Mouse (Mus musculus) T-cell, adult 66 days (primary cell): ENCODE results near the gene Atl2. TPM values are rescaled to one million over a fixed set of nuclear protein-coding genes. Genes with fewer than 3 reads are reported as not detected.

Experiments
- total RNA-seq, 2 experiments: library from RNA; stranded (reverse); gene quantifications; 3 replicates in 1 of 2; 4 replicates in 1 of 2; pipeline ENCODE4 v1.2.4; 2023

Atl2 gene
- 10 to 100 TPM; 35.1 to 41.2 TPM for total RNA-seq

DNA sequence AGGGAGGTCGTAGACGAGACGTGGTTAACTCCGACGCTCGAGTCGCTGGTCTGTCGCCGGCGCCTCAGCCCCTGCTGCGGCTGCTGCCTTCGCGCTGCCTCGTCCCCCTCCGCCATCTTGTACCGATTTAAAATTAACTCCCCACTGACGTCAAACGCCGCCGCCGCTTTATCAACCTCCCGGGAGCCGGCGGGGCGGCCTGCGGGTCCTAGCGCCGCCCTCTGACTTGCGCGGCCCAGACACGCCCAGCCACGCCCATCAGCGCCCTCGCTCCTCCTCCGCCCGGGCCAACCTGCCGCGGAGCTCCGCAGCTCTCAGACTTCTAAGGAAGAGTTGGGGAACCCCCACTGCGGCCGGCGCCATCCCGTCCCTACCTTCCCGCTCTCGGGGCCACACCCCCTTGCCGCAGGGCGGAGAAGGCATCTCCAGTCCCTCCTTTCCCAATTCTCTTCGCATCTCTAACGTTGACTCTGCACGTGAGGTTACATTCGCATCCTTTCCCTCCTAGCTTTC is at the start of gene Atl2:
Gene Atl2 (minus strand): TSS at position 213 of the 513 bp plus-strand sequence.

Other genes with a start within 250 kb of the Atl2 start
- not detected for gene Cyp1b1, start 181.1 kb downstream of the Atl2 start, total RNA-seq
- gene Hnrnpll, start 166.2 kb upstream of the Atl2 start, total RNA-seq = 10 to 100 TPM; 32.9 to 33.9 TPM
- 1 to 10 TPM; 8.3 to 8.4 TPM for gene Galm, start 231.3 kb upstream of the Atl2 start, total RNA-seq